Mouse (Mus musculus) forebrain, embryonic 10.5 days (tissue): ENCODE data around the gene Uqcc2. TPM values are rescaled to one million over a fixed set of nuclear protein-coding genes. Genes with fewer than 3 reads are reported as not detected.

Source experiments
- DNase-seq: peaks from one replicate; pipeline ENCODE4 v3.0.0-alpha.2; 2017; ENCODE audit warnings: low spot score; ENCODE audit errors: extremely low spot score
- H3K27ac ChIP-seq: fragments of 300-500 bp; sonication (generic); 2 replicates; pipeline ENCODE4 v1.5.1; 2016; ENCODE audit warnings: mild to moderate bottlenecking
- H3K27me3 ChIP-seq: fragments of 300-500 bp; sonication (generic); 2 replicates; pipeline ENCODE4 v1.6.1; 2016; ENCODE audit warnings: mild to moderate bottlenecking; ENCODE audit not compliant: poor library complexity, severe bottlenecking
- H3K36me3 ChIP-seq: fragments of 300-500 bp; sonication (generic); replicated peaks from 2 replicates; pipeline ENCODE4 v1.6.1; 2016; ENCODE audit warnings: mild to moderate bottlenecking, moderate library complexity
- H3K4me1 ChIP-seq: fragments of 300-500 bp; sonication (generic); 2 replicates; pipeline ENCODE4 v1.6.1; 2016
- H3K4me3 ChIP-seq: fragments of 300-500 bp; sonication (generic); 2 replicates; pipeline ENCODE4 v1.5.1; 2016; ENCODE audit warnings: mild to moderate bottlenecking, moderate library complexity
- H3K9me3 ChIP-seq: fragments of 300-500 bp; sonication (generic); 2 replicates; pipeline ENCODE4 v1.6.1; 2016; ENCODE audit warnings: mild to moderate bottlenecking, moderate library complexity
- WGBS: fragments of 180-500 bp; shearing (Covaris S2); methylation state at CpG from one replicate; pipeline ENCODE4 v1.1.7; 2016; 5-methylcytosine and 5-hydroxymethylcytosine counted together
- polyA plus RNA-seq: library from polyadenylated mRNA; unstranded; fragments of >200 nt; fragmentation: Nextera tagmentation; extraction: Ambion mirVana; gene quantifications from 2 replicates; pipeline ENCODE4 v1.2.1, GENCODE M21; 2016

Uqcc2 gene
- polyA plus RNA-seq, 1 experiment from 2014 or later: 405 TPM

- Histone ChIP-seq H3K27me3 (0 out of 2 replicates have a peak, but pooled peaks cover 4% of the 10 kb centered on the region), H3K4me1 (peaks cover 31% of the 10 kb centered on the region), H3K27ac (0 out of 2 replicates have a peak overlapping the region, but pooled peaks have one; percentile 40), H3K36me3 (no peaks in the 10 kb centered on the region), H3K4me3 (no peak overlapping the region), H3K9me3 (no peaks in the 10 kb centered on the region)
- DNase-seq: no peak
- WGBS: 76% methylated on average over 8 of the region's 8 CpGs
Measured at GRCm38 (mm10) chr17:27152976-27153723, 19.4 kb upstream of the Uqcc2 start.

DNA sequence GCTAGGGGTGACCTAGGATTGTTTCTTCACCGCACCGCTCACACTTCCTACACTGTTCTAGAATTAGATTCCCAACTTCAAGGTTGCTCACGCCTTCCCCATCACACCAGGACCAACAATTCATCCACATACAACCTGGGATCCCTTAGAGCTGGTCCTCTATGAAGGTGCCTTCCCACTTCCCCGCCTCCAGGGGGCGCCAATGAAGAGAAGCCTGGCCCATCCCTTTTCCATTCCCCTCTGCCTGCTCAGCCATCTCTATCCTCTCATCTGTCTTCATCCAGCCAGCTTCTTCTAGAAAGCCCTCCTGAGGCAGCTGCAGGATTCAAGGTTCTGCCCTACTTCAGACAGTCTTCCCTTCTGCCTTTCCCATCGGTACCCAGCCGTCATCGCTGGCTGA, 17.7 kb upstream of the Uqcc2 start:
- no peak for DNase-seq
- 0 out of 2 replicates have a peak, but pooled peaks cover 4% of the 10 kb centered on the region for H3K27me3 ChIP-seq
- H3K4me3 ChIP-seq: no peak overlapping the region
- no peak overlapping the region for H3K27ac ChIP-seq
- WGBS: 68% methylated on average over 8 of the region's 8 CpGs
- no peaks in the 10 kb centered on the region for H3K9me3 ChIP-seq
- no peaks in the 10 kb centered on the region for H3K36me3 ChIP-seq
- peaks cover 37% of the 10 kb centered on the region for H3K4me1 ChIP-seq

GRCm38 (mm10) chr17:27150871-27151270, 17.2 kb upstream of the Uqcc2 start:
- no peaks in the 10 kb centered on the region for H3K36me3 ChIP-seq
- H3K4me3 ChIP-seq: no peak overlapping the region
- 0 out of 2 replicates have a peak, but pooled peaks cover 4% of the 10 kb centered on the region for H3K27me3 ChIP-seq
- no peak for DNase-seq
- no peak overlapping the region for H3K27ac ChIP-seq
- WGBS: 79% methylated on average over 7 of the region's 7 CpGs
- H3K4me1 ChIP-seq: peaks cover 38% of the 10 kb centered on the region
- H3K9me3 ChIP-seq: no peaks in the 10 kb centered on the region

- WGBS: 52% methylated on average over 8 of the region's 8 CpGs
- no peak for DNase-seq
Measured at GRCm38 (mm10) chr17:27146323-27146923, 12.7 kb upstream of the Uqcc2 start.

GRCm38 (mm10) chr17:27144152-27144551, 10.4 kb upstream of the Uqcc2 start:
- H3K9me3 ChIP-seq: no peaks in the 10 kb centered on the region
- no peak overlapping the region for H3K4me3 ChIP-seq
- 85% methylated on average over 4 of the region's 4 CpGs for WGBS
- DNase-seq: no peak
- H3K36me3 ChIP-seq: no peaks in the 10 kb centered on the region
- peaks cover 36% of the 10 kb centered on the region for H3K27me3 ChIP-seq
- 0 out of 2 replicates have a peak overlapping the region, but pooled peaks have one; percentile 3 for H3K27ac ChIP-seq
- H3K4me1 ChIP-seq: peaks cover 69% of the 10 kb centered on the region

More at GRCm38 (mm10) chr17:27146323-27146923, 12.7 kb upstream of the Uqcc2 start:
- Histone ChIP-seq H3K27ac (no peak overlapping the region), H3K4me1 (peaks cover 53% of the 10 kb centered on the region), H3K9me3 (no peaks in the 10 kb centered on the region), H3K4me3 (no peak overlapping the region), H3K36me3 (no peaks in the 10 kb centered on the region), H3K27me3 (peaks cover 27% of the 10 kb centered on the region)

- 57% methylated on average over 10 of the region's 10 CpGs for WGBS
- H3K4me3 ChIP-seq: no peak overlapping the region
- H3K4me1 ChIP-seq: peaks cover 70% of the 10 kb centered on the region
- H3K9me3 ChIP-seq: no peaks in the 10 kb centered on the region
- DNase-seq: no peak
- H3K36me3 ChIP-seq: no peaks in the 10 kb centered on the region
- H3K27ac ChIP-seq: peak overlapping the region; percentile 49; the same call in 1 of the 2 replicates
- peaks cover 35% of the 10 kb centered on the region for H3K27me3 ChIP-seq
Measured at GRCm38 (mm10) chr17:27141971-27142450, 8.3 kb upstream of the Uqcc2 start.

DNA sequence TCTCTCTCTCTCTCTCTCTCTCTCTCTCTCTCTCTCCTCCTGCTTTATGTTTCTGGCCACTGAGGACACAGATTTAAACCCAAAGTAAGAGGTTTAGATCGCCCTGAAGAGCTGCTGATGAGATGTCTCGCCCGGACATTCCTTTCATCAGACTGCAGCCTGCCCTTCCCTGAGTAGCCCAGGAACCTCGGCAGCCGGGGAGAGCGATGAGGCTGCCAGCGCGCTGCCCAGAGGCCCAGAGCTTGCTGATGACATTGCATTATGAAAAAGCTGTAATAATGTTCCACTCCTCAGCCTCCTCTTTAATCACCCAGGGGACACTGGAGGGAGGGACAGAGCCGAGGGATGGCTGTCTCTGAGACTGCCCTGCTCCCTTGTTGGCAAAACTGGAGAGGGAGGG, 6.5 kb upstream of the Uqcc2 start:
- DNase-seq: no peak
- Histone ChIP-seq H3K4me3 (no peak overlapping the region), H3K4me1 (peaks cover 63% of the 10 kb centered on the region), H3K27ac (peak overlapping the region; percentile 11), H3K36me3 (no peaks in the 10 kb centered on the region), H3K9me3 (no peaks in the 10 kb centered on the region), H3K27me3 (peaks cover 36% of the 10 kb centered on the region)
- WGBS: 67% methylated on average over 9 of the region's 9 CpGs

GRCm38 (mm10) chr17:27139304-27139703, 5.6 kb upstream of the Uqcc2 start:
- Histone ChIP-seq H3K9me3 (no peaks in the 10 kb centered on the region), H3K36me3 (no peaks in the 10 kb centered on the region), H3K4me3 (no peak overlapping the region), H3K27ac (peak overlapping the region; percentile 27; the same call in 1 of the 2 replicates), H3K27me3 (peaks cover 36% of the 10 kb centered on the region), H3K4me1 (peaks cover 66% of the 10 kb centered on the region)
- WGBS: 62% methylated on average over 7 of the region's 7 CpGs
- no peak for DNase-seq

DNA sequence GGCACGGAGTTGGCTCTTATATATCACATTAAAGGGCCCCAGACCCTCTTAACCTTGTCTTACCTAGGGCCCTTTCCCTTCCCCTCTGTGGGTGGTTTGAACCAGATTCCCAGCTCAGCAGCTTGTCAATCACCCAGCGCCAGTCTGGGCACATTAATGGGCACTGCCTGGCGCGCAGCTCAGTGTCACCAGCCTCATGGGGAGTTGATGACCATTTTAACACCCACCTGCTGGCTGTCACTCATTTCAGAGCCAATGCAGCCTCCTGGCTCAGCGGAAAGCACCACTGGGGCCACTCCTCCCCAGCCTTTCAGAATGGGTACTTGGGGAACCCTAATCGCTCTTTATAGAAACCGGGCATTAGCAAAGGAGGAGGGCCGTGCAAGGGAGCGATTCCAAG, 4.7 kb upstream of the Uqcc2 start:
- peaks cover 66% of the 10 kb centered on the region for H3K4me1 ChIP-seq
- no peak overlapping the region for H3K4me3 ChIP-seq
- H3K9me3 ChIP-seq: no peaks in the 10 kb centered on the region
- H3K27ac ChIP-seq: no peak overlapping the region
- WGBS: 74% methylated on average over 9 of the region's 9 CpGs
- DNase-seq: no peak
- no peaks in the 10 kb centered on the region for H3K36me3 ChIP-seq
- H3K27me3 ChIP-seq: peaks cover 33% of the 10 kb centered on the region

DNA sequence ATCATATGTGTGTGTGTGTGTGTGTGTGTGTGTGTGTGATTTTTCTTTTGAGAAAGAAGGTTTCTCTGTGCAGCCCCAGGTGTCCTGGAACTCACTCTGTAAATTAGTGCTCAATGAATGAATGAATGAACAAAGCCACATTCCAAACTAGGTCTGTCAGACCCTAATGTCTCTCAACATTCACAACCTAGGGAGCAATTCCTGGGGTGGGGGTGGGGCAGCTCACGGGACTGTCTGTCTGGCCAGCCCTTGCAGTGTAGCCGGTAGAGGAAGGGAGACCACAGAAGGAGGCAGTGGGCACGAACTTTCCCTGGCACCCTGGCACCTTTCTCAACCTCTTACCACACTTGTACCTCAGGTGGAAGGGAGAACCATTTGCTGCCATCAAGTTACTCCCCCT, 999 bp upstream of the Uqcc2 start:
- Histone ChIP-seq H3K27me3 (peaks cover 21% of the 10 kb centered on the region), H3K36me3 (peaks cover 8% of the 10 kb centered on the region), H3K27ac (no peak overlapping the region), H3K9me3 (no peaks in the 10 kb centered on the region), H3K4me1 (peaks cover 74% of the 10 kb centered on the region), H3K4me3 (no peak overlapping the region; the same call in 1 of the 2 replicates)
- WGBS: 34% methylated on average over 3 of the region's 3 CpGs
- no peak for DNase-seq

- H3K4me1 ChIP-seq: peaks cover 68% of the 10 kb centered on the region
- no peak for DNase-seq
- WGBS: 34% methylated on average over 9 of the region's 9 CpGs
- H3K27me3 ChIP-seq: peaks cover 16% of the 10 kb centered on the region
- peaks cover 8% of the 10 kb centered on the region for H3K36me3 ChIP-seq
- H3K9me3 ChIP-seq: no peaks in the 10 kb centered on the region
- peak overlapping the region; percentile 78 for H3K4me3 ChIP-seq
- H3K27ac ChIP-seq: peak overlapping the region; percentile 98
Measured at GRCm38 (mm10) chr17:27134187-27134586, 471 bp upstream of the Uqcc2 start.

GRCm38 (mm10) chr17:27132238-27132637, 1.5 kb downstream of the Uqcc2 start:
- Histone ChIP-seq H3K27me3 (peaks cover 14% of the 10 kb centered on the region; the same call in 1 of the 2 replicates), H3K27ac (no peak overlapping the region), H3K9me3 (no peaks in the 10 kb centered on the region), H3K4me3 (no peak overlapping the region), H3K36me3 (peaks cover 22% of the 10 kb centered on the region), H3K4me1 (peaks cover 64% of the 10 kb centered on the region)
- 94% methylated on average over 10 of the region's 10 CpGs for WGBS
- no peak for DNase-seq

DNA sequence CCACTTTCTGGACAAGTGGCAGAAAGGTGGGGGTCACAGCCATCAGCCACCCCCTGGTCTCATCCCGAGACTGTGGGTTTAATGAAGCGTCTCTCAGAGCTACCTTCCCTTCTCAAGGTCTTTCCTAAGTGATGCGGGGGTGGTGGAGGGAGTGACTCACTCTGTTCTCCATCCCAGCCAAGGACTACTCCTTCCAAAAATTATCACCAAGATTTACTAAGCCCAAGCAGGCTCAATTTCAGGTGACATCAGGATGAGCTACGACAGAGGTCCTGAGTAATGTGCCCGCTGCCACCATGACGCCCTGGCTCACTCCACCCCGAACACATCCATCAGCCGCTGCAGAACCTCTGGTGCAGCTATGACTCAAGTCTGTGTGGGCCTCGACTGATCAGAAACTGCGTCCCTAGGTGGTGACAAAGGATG, 2.5 kb downstream of the Uqcc2 start:
- H3K36me3 ChIP-seq: peaks cover 26% of the 10 kb centered on the region
- H3K27ac ChIP-seq: no peak overlapping the region
- peaks cover 70% of the 10 kb centered on the region for H3K4me1 ChIP-seq
- no peaks in the 10 kb centered on the region for H3K9me3 ChIP-seq
- H3K4me3 ChIP-seq: no peak overlapping the region
- no peak for DNase-seq
- H3K27me3 ChIP-seq: peaks cover 14% of the 10 kb centered on the region; the same call in 1 of the 2 replicates
- WGBS: 87% methylated on average over 10 of the region's 10 CpGs
